Mouse (Mus musculus) forebrain, embryonic 11.5 days (tissue): ENCODE results near the gene Itpr3. TPM values are rescaled to one million over a fixed set of nuclear protein-coding genes. Genes with fewer than 3 reads are reported as not detected.
A peak's percentile ranks its signal among the peaks of the same experiment; 100 is the strongest.

Source experiments
- ATAC-seq: fragments of 200-750 bp; cut with Nextera tagmentation; replicated peaks from 2 replicates; pipeline ENCODE4 v1.8.0; 2017; ENCODE audit warnings: moderate TSS enrichment; ENCODE audit not compliant: low FRiP score
- DNase-seq: peaks from one replicate; pipeline ENCODE4 v3.0.0-alpha.2; 2017; ENCODE audit warnings: low spot score
- H3K27ac ChIP-seq: fragments of 300-500 bp; sonication (generic); 2 replicates; pipeline ENCODE4 v1.5.1; 2014; ENCODE audit warnings: low read depth, low read length
- H3K27me3 ChIP-seq: fragments of 300-500 bp; sonication (generic); 2 replicates; pipeline ENCODE4 v1.6.1; 2014; ENCODE audit warnings: mild to moderate bottlenecking, low read length, mixed read lengths; ENCODE audit not compliant: control insufficient read depth, insufficient read depth
- H3K36me3 ChIP-seq: fragments of 300-500 bp; sonication (generic); 2 replicates; pipeline ENCODE4 v1.6.1; 2014; ENCODE audit warnings: mild to moderate bottlenecking, low read length, moderate library complexity, mixed read lengths; ENCODE audit not compliant: control insufficient read depth, insufficient read depth
- H3K4me1 ChIP-seq: fragments of 300-500 bp; sonication (generic); replicated peaks from 2 replicates; pipeline ENCODE4 v1.6.1; 2014; ENCODE audit warnings: low read length, mixed read lengths; ENCODE audit not compliant: control insufficient read depth, insufficient read depth
- H3K4me2 ChIP-seq: fragments of 300-500 bp; sonication (generic); 2 replicates; pipeline ENCODE4 v1.6.1; 2014; ENCODE audit warnings: low read depth, mild to moderate bottlenecking, low read length, moderate library complexity, mixed read lengths; ENCODE audit not compliant: severe bottlenecking
- H3K4me3 ChIP-seq: fragments of 300-500 bp; sonication (generic); 2 replicates; pipeline ENCODE4 v1.5.1; 2014; ENCODE audit warnings: low read depth, low read length
- H3K9ac ChIP-seq: fragments of 300-500 bp; sonication (generic); 2 replicates; pipeline ENCODE4 v1.6.1; 2014; ENCODE audit warnings: low read length
- H3K9me3 ChIP-seq: fragments of 300-500 bp; sonication (generic); 2 replicates; pipeline ENCODE4 v1.6.1; 2016; ENCODE audit warnings: low read length, mixed read lengths; ENCODE audit not compliant: control insufficient read depth
- WGBS: fragments of 180-500 bp; shearing (Covaris S2); extraction: QIAGEN DNeasy Blood & Tissue Kit; methylation state at CpG from one replicate; pipeline ENCODE4 v1.1.7; 2014; 5-methylcytosine and 5-hydroxymethylcytosine counted together
- polyA plus RNA-seq: library from polyadenylated mRNA; unstranded; fragments of >200 nt; fragmentation: Nextera tagmentation; extraction: Ambion mirVana; gene quantifications from 2 replicates; pipeline ENCODE4 v1.2.1, GENCODE M21; 2014

The Itpr3 gene
- polyA plus RNA-seq, 1 experiment from 2014 or later = 2.2 TPM

DNA sequence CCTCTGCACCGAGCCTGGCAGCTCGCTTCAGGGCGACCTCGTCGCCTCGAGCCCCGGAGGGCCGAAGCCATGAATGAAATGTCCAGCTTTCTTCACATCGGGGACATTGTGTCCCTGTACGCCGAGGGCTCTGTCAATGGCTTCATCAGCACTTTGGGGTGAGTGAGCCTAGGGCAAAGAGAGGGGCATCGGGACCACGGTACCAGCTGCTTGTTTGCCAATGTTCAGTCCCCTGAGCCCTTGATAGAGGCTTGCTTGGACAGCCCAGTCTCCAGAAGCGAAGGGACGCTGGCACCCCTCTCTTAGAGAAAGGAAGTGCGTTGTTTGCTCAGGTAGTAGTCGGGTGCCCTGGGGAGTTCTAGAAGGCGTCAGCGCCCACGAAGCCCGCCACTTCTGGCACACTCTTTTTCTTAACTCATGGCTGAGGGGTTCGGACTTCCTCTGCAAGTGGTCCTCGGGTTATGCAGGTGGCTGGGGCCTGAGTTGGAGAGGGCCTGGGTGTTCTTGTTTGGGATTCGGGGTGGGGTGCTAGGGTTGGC is 482 bp downstream of the Itpr3 start:
- no peaks in the 10 kb centered on the region for H3K36me3 ChIP-seq
- DNase-seq = no peak
- H3K27ac ChIP-seq = no peak overlapping the region
- 1% methylated on average over 24 of the region's 24 CpGs for WGBS
- H3K9ac ChIP-seq = no peak overlapping the region
- H3K4me1 ChIP-seq = peaks cover 9% of the 10 kb centered on the region
- peaks cover 34% of the 10 kb centered on the region for H3K27me3 ChIP-seq
- H3K9me3 ChIP-seq = no peaks in the 10 kb centered on the region
- H3K4me3 ChIP-seq = peak overlapping the region; percentile 39
- H3K4me2 ChIP-seq = peak overlapping the region; percentile 69
- ATAC-seq = no peak

DNA sequence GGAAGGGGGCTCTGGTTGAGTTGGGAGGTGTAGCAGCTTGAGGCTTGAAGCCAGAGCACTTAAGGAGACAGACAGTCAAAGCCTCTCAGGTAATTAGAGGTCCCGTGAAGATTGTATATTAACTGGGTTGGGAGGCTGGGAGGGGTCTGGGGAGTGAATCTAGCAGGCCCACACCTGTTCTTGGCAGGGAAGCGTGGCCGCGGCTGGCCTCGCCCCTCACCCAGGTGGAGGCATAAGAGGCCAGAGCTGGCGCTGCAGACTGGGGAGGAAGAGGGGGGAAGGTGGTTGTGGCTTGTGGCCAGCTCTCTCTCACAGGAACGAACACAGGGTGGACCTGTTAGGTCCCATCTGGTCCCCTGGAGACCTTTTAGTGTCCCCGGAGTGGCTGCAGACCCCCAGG is 3.6 kb downstream of the Itpr3 start:
- WGBS = 89% methylated on average over 8 of the region's 8 CpGs
- DNase-seq (no peak), ATAC-seq (no peak)
- Histone ChIP-seq H3K4me1 (peaks cover 9% of the 10 kb centered on the region), H3K9me3 (no peaks in the 10 kb centered on the region), H3K4me2 (no peak overlapping the region), H3K27me3 (peaks cover 34% of the 10 kb centered on the region), H3K9ac (no peak overlapping the region), H3K27ac (no peak overlapping the region), H3K36me3 (no peaks in the 10 kb centered on the region), H3K4me3 (no peak overlapping the region)

DNA sequence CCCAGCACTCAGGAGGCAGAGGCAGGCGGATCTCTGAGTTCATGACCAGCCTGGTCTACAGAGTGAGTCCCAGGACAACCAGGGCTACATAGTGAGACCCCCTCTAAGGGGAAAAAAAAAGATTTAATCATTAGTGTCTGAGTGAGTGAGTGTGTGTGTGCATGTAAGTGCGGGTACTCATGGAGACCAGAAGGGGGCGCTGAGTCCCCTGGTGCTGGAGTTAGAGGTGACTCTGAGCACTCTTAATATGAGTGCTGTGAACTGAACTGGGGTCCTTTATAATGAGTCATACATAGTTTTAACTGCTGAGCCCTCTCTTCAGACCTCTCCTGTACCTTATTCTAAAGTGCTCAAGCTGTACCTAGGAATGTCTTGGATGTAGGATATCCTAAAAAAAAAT is 4.6 kb downstream of the Itpr3 start:
- Histone ChIP-seq H3K9me3 (no peaks in the 10 kb centered on the region), H3K36me3 (no peaks in the 10 kb centered on the region), H3K4me1 (peaks cover 9% of the 10 kb centered on the region), H3K4me3 (no peak overlapping the region), H3K27me3 (peaks cover 24% of the 10 kb centered on the region), H3K27ac (no peak overlapping the region), H3K4me2 (no peak overlapping the region), H3K9ac (no peak overlapping the region)
- ATAC-seq (no peak), DNase-seq (no peak)
- 88% methylated on average over 3 of the region's 3 CpGs for WGBS

DNA sequence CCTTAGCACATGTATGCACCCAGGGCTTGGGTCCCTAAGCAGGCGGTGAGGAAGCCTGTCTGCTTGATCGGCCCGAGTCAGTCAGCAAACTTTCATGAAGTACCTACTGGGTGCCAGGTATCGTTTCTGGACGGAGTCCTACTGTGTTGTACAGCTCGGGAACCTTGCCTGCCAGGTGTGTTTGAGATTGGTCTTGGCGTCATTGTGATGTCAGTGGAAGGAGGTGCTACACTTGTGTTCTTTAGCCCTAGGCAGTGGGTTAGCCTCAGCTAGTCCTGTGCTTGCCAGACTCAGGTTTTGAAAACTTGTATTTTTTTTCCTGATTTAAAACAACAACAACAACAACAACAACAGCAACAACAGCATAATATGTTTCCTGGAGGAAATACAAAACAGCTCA is 5.6 kb downstream of the Itpr3 start:
- no peaks in the 10 kb centered on the region for H3K9me3 ChIP-seq
- 91% methylated on average over 7 of the region's 7 CpGs for WGBS
- H3K36me3 ChIP-seq = no peaks in the 10 kb centered on the region
- no peak overlapping the region for H3K4me3 ChIP-seq
- no peak overlapping the region for H3K9ac ChIP-seq
- no peak overlapping the region for H3K4me2 ChIP-seq
- H3K4me1 ChIP-seq = 0 out of 2 replicates have a peak, but pooled peaks cover 2% of the 10 kb centered on the region
- DNase-seq (no peak), ATAC-seq (no peak)
- H3K27me3 ChIP-seq = peaks cover 14% of the 10 kb centered on the region
- H3K27ac ChIP-seq = no peak overlapping the region

DNA sequence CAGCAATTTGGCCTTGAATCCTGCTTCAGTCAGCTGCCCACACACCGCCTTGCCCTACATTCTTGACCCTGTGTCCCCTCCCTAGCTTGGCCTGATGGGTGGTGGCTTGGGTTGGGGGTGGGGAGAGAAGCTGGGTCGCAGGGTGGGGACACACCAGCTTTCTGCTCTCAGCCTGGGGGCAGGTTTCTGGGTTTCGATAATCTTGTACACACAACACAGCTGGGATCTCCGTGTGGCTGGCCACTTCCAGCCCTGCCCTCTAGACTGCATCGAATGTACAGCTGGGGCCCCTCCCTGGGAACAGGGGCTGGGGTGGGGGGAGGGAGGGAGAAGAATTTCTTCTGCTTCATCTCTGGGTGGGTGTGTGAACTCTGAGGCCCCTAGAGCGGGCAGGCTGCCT is 6.6 kb downstream of the Itpr3 start:
- no peaks in the 10 kb centered on the region for H3K36me3 ChIP-seq
- H3K27ac ChIP-seq = no peak overlapping the region
- no peaks in the 10 kb centered on the region for H3K9me3 ChIP-seq
- no peak overlapping the region for H3K4me2 ChIP-seq
- ATAC-seq (no peak), DNase-seq (no peak)
- H3K9ac ChIP-seq = no peak overlapping the region
- H3K27me3 ChIP-seq = peaks cover 4% of the 10 kb centered on the region; the same call in 1 of the 2 replicates
- no peaks in the 10 kb centered on the region for H3K4me1 ChIP-seq
- WGBS = 53% methylated on average over 6 of the region's 6 CpGs
- no peak overlapping the region for H3K4me3 ChIP-seq

DNA sequence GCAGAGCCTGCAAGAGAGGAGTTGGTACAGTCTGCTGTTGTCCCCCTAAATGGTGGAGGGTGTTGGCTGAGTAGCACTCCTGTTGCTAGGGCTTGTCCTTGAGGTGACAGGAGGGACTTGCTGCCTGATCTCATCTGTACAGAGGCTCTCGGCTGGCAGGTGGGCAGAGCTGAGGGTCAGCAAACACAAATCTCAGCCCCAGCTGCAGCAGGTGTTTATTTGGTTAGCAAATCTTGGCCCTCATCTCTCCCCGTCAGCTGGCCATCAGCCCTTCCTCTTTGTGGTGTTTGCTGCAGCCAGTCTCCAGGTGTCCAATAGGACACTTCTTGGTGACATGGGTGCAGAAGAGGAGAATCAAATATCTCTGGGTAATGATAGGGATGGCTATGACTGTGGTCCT is 7.1 kb downstream of the Itpr3 start:
- no peak overlapping the region for H3K27ac ChIP-seq

DNA sequence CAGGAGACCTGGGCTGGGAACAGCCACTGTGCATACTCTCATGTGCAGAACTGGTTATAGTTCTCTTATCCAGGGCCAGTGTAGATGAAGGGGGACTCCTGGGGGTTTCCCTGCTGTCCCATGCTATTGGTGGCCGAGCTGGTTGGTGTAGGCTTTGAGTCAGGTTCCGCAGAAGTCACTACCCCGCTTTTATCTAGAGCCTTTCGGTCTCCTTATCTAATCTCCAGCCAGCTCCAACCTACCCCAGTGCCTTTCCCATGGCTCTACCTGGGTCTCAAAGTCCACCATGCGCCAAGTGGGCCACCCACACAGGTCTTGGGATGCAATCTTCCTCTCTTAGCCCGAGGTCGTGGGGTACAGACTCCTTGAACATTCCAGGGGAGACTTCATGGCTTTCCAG is 9.0 kb downstream of the Itpr3 start:
- H3K36me3 ChIP-seq = no peaks in the 10 kb centered on the region
- no peaks in the 10 kb centered on the region for H3K4me1 ChIP-seq
- 85% methylated on average over 7 of the region's 7 CpGs for WGBS
- H3K9me3 ChIP-seq = no peaks in the 10 kb centered on the region
- no peak overlapping the region for H3K4me2 ChIP-seq
- no peak overlapping the region for H3K4me3 ChIP-seq
- DNase-seq (no peak), ATAC-seq (no peak)
- no peak overlapping the region for H3K27ac ChIP-seq
- H3K9ac ChIP-seq = no peak overlapping the region
- H3K27me3 ChIP-seq = no peaks in the 10 kb centered on the region

More for the DNA sequence above, 7.1 kb downstream of the Itpr3 start:
- H3K27me3 ChIP-seq = no peaks in the 10 kb centered on the region
- no peaks in the 10 kb centered on the region for H3K36me3 ChIP-seq
- no peak overlapping the region for H3K4me3 ChIP-seq
- H3K4me2 ChIP-seq = no peak overlapping the region
- no peak overlapping the region for H3K9ac ChIP-seq
- no peaks in the 10 kb centered on the region for H3K9me3 ChIP-seq
- ATAC-seq = no peak
- 71% methylated on average over 2 of the region's 2 CpGs for WGBS
- no peak for DNase-seq
- no peaks in the 10 kb centered on the region for H3K4me1 ChIP-seq

DNA sequence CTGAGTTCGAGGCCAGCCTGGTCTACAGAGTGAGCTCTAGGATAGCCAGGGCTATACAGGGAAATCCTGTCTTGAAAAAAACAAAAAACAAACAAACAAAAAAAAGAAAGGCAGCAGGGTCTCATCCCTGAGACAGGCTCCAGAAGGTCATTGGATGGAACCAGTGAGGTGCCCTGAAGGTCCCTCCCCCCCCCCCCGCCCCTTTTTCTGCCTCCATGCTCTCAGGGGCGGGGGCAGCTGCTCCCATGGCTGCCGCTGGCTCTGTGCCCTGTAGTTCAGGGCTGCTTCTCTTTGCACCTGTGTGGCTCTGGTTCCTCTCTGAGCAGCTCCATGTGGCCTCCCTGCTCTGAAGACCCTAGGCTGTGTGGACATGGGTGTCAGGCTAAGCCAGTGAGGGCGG is 12.0 kb downstream of the Itpr3 start:
- no peaks in the 10 kb centered on the region for H3K36me3 ChIP-seq
- H3K4me2 ChIP-seq = no peak overlapping the region
- no peak overlapping the region for H3K9ac ChIP-seq
- H3K9me3 ChIP-seq = no peaks in the 10 kb centered on the region
- H3K4me3 ChIP-seq = no peak overlapping the region
- H3K4me1 ChIP-seq = no peaks in the 10 kb centered on the region
- no peak for DNase-seq
- no peaks in the 10 kb centered on the region for H3K27me3 ChIP-seq
- no peak overlapping the region for H3K27ac ChIP-seq
- 83% methylated on average over 4 of the region's 5 CpGs for WGBS
- no peak for ATAC-seq

DNA sequence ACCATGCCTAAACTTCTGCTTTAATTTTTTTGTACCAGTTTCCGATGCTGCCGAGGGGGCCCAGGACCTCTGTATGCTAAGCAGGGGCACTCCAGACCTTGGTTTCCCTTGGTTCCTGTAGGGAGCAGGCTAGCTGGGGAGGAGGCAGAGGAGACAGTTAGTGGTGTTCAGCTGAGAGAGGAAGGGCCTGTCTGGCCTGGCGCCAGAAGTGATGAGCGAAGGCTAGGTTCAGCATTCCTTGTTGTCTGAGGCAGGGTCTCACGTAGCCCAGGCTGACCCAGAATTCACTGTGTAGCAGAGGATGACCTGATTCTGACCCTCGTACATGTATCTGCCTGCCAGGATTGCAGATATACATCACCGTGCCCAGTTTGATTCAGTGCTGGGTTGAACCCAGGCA is 13.8 kb downstream of the Itpr3 start:
- Histone ChIP-seq H3K4me3 (no peak overlapping the region), H3K4me2 (no peak overlapping the region), H3K27ac (no peak overlapping the region), H3K9me3 (no peaks in the 10 kb centered on the region), H3K36me3 (no peaks in the 10 kb centered on the region), H3K27me3 (no peaks in the 10 kb centered on the region), H3K4me1 (no peaks in the 10 kb centered on the region), H3K9ac (no peak overlapping the region)
- ATAC-seq (no peak), DNase-seq (no peak)
- WGBS = 92% methylated on average over 7 of the region's 7 CpGs
